Mouse (Mus musculus): ENCODE measurements around the gene Il23a. TPM values are rescaled to one million over a fixed set of nuclear protein-coding genes. Genes with fewer than 3 reads are reported as not detected.

Il23a gene
- 0.11 TPM in 1 of 2 replicates, not detected in the other for polyA plus RNA-seq (2015; fragmentation: Nextera tagmentation; extraction: Ambion mirVana)

DNA sequence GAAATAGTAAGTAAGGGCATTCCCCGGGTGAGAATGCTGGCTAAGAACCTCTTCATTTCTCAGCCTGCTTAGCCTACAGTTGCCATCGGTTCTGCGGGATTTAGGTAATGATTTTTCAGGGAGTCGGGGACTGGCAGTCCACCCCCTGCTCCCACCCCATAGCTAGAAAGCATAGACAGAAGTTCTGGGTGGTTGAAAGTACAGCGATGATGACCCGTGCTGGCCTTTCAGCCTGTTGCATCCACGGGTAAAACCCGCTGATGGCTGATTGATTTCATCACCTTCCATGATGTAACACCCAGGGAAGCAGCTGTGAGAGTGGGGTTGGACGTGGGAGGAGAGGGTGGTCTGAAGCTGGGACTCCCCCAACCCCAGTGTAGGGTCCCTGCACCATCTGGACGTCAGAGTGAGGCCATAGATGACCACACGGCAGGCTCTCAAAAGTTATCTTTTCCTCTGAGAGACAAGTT, at the start of gene Il23a:
Il23a (minus strand) TSS at position 51 of the 470 bp plus-strand sequence.
- no peaks in the 10 kb centered on the region for H3K9me3 ChIP-seq
- ATAC-seq (replicated peaks), result no peak
- H3K4me1 ChIP-seq, result peaks cover 8% of the 10 kb centered on the region
- H3K27ac ChIP-seq (replicated peaks), result no peak within 1 kb of the TSS
- no peak within 1 kb of the TSS for H3K4me2 ChIP-seq (replicated peaks)
- no peaks in the 10 kb centered on the region for H3K27me3 ChIP-seq
- WGBS, result 84% methylated on average over 11 of the region's 11 CpGs
- no peaks in the 10 kb centered on the region for H3K36me3 ChIP-seq
- no peak within 1 kb of the TSS for H3K9ac ChIP-seq (replicated peaks)
- H3K4me3 ChIP-seq, result no peak within 1 kb of the TSS

DNA sequence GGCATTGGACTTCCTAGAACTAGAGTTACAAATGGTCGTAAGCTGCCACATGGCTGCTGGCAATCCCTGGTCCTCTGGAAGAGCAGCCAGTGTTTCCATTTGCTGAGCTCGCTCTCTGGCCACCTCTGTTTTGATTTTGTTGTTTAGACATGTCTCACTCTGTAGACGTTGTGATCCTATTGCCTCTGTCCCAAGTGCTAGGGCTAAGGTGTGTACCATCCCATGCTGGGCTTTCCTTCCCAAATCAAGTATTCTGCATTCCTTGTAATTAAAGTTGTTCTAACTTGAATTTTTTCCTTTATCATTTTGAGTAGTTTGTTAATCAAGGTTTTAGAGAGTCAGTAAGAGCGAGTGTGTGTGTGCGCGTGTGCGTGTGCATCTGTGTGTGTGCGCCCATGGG, 49.0 kb upstream of the Il23a start:
- Histone ChIP-seq H3K9ac (replicated peaks) (no peak overlapping the region), H3K36me3 (peaks cover 32% of the 10 kb centered on the region), H3K4me2 (replicated peaks) (no peak overlapping the region), H3K4me3 (no peak overlapping the region), H3K9me3 (no peaks in the 10 kb centered on the region), H3K4me1 (peaks cover 14% of the 10 kb centered on the region), H3K27ac (replicated peaks) (no peak overlapping the region), H3K27me3 (no peaks in the 10 kb centered on the region)
- 95% methylated on average over 8 of the region's 8 CpGs for WGBS
- no peak for ATAC-seq (replicated peaks)

GRCm38 (mm10) chr10:128344568-128345275, 46.2 kb upstream of the Il23a start:
- H3K9me3 ChIP-seq, result no peaks in the 10 kb centered on the region
- 0 out of 2 replicates have a peak, but pooled peaks have one; percentile 35 for ATAC-seq (replicated peaks)
- no peak overlapping the region for H3K4me2 ChIP-seq (replicated peaks)
- peaks cover 7% of the 10 kb centered on the region for H3K36me3 ChIP-seq
- no peak overlapping the region for H3K9ac ChIP-seq (replicated peaks)
- peak overlapping the region; percentile 69 for H3K27ac ChIP-seq (replicated peaks)
- peaks cover 19% of the 10 kb centered on the region for H3K4me1 ChIP-seq
- no peak overlapping the region for H3K4me3 ChIP-seq
- WGBS, result 43% methylated on average over 7 of the region's 7 CpGs
- no peaks in the 10 kb centered on the region for H3K27me3 ChIP-seq

DNA sequence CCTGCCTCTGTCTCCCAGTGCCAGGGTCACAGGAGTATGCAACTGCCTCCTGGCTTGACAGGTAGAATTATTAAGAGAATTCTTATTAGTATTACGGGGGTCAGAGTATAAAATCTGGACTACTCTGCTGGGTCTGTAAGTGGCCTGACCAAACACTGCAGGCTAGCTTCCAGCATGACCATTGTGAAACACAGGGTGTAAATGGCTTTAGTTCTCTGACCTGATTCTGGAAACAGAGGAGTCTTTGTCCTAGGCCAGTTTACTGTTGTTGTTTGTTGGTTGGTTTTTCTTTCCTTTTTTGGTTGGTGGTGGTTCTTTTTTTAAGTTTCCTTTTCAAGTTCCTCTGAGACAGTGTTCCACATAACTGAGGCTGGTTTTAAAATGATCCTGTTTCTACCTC, 44.9 kb upstream of the Il23a start:
- WGBS, result 93% methylated on average over 1 of the region's 1 CpGs
- Histone ChIP-seq H3K27me3 (no peaks in the 10 kb centered on the region), H3K27ac (replicated peaks) (peak overlapping the region; percentile 37; the same call in 1 of the 2 replicates), H3K9me3 (no peaks in the 10 kb centered on the region), H3K36me3 (peaks cover 4% of the 10 kb centered on the region; the same call in 1 of the 2 replicates), H3K9ac (replicated peaks) (no peak overlapping the region), H3K4me3 (no peak overlapping the region), H3K4me1 (peaks cover 29% of the 10 kb centered on the region), H3K4me2 (replicated peaks) (no peak overlapping the region)
- no peak for ATAC-seq (replicated peaks)

DNA sequence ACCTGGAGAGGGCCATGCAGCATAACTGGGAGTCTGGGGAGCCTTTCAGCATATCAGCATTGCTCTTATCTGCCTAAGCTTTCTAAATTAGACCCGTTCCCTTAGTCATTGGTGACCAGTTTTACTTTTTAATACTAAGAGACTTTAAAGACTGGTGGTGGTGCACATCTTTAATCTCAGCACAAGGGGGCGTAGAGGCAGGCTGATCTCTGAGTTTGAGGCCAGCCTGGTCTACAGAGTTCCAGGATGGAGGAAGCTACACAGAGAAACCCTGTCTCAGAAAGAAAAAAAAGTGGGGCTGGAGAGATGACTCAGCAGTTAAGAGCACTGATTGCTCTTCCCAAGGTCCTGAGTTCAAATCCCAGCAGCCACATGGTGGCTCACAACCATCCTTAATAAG, 41.7 kb upstream of the Il23a start:
- Histone ChIP-seq H3K9me3 (no peaks in the 10 kb centered on the region), H3K4me2 (replicated peaks) (no peak overlapping the region), H3K36me3 (peaks cover 4% of the 10 kb centered on the region; the same call in 1 of the 2 replicates), H3K27me3 (no peaks in the 10 kb centered on the region), H3K4me1 (peaks cover 35% of the 10 kb centered on the region), H3K4me3 (no peak overlapping the region), H3K27ac (replicated peaks) (no peak overlapping the region), H3K9ac (replicated peaks) (no peak overlapping the region)
- no peak for ATAC-seq (replicated peaks)
- WGBS, result 77% methylated on average over 2 of the region's 2 CpGs

DNA sequence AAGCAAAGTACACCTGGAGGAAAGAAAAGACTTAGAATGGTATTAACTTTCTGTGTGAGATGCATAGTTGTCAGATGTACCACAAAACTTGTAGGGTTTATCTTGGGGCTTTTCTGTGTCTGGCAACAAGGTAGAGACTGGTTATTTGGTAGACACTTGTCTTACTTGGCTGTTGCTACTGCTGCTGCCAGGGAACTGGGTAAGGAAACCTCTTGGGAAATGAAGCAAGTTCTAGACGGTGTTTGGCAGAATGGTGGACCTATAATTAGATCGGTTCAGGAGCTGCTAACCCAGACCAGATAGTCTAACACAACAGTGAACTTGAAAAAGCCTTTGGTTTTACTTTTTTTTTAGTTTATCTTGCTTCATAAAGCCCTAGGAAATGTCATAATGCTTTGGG, 40.4 kb upstream of the Il23a start:
- peak overlapping the region; percentile 74 for H3K4me2 ChIP-seq (replicated peaks)
- H3K27me3 ChIP-seq, result no peaks in the 10 kb centered on the region
- peaks cover 4% of the 10 kb centered on the region; the same call in 1 of the 2 replicates for H3K36me3 ChIP-seq
- no peak overlapping the region for H3K27ac ChIP-seq (replicated peaks)
- peaks cover 27% of the 10 kb centered on the region for H3K4me1 ChIP-seq
- H3K9ac ChIP-seq (replicated peaks), result 0 out of 2 replicates have a peak overlapping the region, but pooled peaks have one; percentile 85
- WGBS, result 81% methylated on average over 2 of the region's 2 CpGs
- no peak for ATAC-seq (replicated peaks)
- no peaks in the 10 kb centered on the region for H3K9me3 ChIP-seq
- H3K4me3 ChIP-seq, result peak overlapping the region; percentile 82; the same call in 1 of the 2 replicates

- Histone ChIP-seq H3K4me3 (peak overlapping the region; percentile 82), H3K4me1 (peaks cover 26% of the 10 kb centered on the region), H3K36me3 (peaks cover 4% of the 10 kb centered on the region; the same call in 1 of the 2 replicates), H3K27me3 (no peaks in the 10 kb centered on the region), H3K9me3 (no peaks in the 10 kb centered on the region), H3K27ac (replicated peaks) (peak overlapping the region; percentile 88; the same call in 1 of the 2 replicates), H3K4me2 (replicated peaks) (peak overlapping the region; percentile 74), H3K9ac (replicated peaks) (peak overlapping the region; percentile 85)
- 16% methylated on average over 5 of the region's 5 CpGs for WGBS
- no peak; the same call in 1 of the 2 replicates for ATAC-seq (replicated peaks)
Measured at GRCm38 (mm10) chr10:128338415-128338814, 39.9 kb upstream of the Il23a start.

GRCm38 (mm10) chr10:128337306-128338181, 39.0 kb upstream of the Il23a start, which contains the start of gene Cs:
Gene Cs (plus strand): TSS chr10:128337734.
- peak within 1 kb of the TSS; percentile 74 for H3K4me2 ChIP-seq (replicated peaks)
- peak within 1 kb of the TSS; percentile 88 for H3K27ac ChIP-seq (replicated peaks)
- H3K9ac ChIP-seq (replicated peaks), result peak within 1 kb of the TSS; percentile 85
- H3K36me3 ChIP-seq, result peaks cover 4% of the 10 kb centered on the region; the same call in 1 of the 2 replicates
- H3K4me3 ChIP-seq, result peak within 1 kb of the TSS; percentile 82
- H3K27me3 ChIP-seq, result no peaks in the 10 kb centered on the region
- H3K4me1 ChIP-seq, result peaks cover 24% of the 10 kb centered on the region
- under 1% methylated on average over 60 of the region's 61 CpGs for WGBS
- ATAC-seq (replicated peaks), result peak; percentile 98
- H3K9me3 ChIP-seq, result no peaks in the 10 kb centered on the region

DNA sequence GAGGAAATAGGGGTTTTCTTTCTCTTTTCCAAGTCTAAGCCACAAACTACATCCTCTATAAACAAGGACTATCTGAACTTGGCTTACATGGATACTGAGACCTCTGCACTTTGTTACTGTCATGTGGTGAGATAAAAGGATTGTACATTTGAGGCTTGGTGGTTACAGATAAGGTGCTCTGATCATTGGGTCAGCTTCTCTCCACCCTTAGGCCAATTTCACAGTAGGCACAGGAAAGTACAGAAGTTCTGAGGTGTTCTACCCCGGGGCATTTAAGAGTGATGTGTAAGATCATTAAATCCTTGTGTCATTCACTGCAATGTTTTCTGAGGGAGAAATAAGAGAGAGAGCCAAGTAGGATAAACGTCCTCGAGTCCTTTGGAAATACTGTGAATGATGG, 38.0 kb upstream of the Il23a start:
- no peak overlapping the region for H3K9ac ChIP-seq (replicated peaks)
- WGBS, result 91% methylated on average over 3 of the region's 3 CpGs
- H3K4me1 ChIP-seq, result peaks cover 24% of the 10 kb centered on the region

DNA sequence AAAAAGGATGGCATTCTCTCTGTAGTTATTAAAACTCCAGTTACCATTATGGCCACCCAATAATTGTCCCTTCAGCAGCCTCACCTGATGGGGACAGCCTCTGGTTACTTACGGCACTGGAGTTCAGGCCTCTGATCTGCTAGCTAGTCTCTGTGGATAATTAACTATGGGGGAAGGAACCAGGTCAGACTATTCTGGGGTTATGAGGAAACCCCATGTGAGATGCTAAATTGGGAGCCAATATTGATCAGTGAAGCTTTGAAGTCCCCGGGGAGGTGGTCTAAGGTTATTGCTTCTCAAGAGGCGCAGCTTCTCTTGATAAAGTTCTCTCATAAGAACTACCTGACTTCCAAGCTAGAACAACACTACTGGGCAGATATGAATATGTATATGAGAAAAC, 37.6 kb upstream of the Il23a start:
- no peak for ATAC-seq (replicated peaks)
- H3K4me2 ChIP-seq (replicated peaks), result no peak overlapping the region
- peaks cover 24% of the 10 kb centered on the region for H3K4me1 ChIP-seq
- H3K9ac ChIP-seq (replicated peaks), result no peak overlapping the region
- WGBS, result 96% methylated on average over 3 of the region's 3 CpGs
- no peak overlapping the region for H3K4me3 ChIP-seq
- no peaks in the 10 kb centered on the region for H3K27me3 ChIP-seq
- H3K9me3 ChIP-seq, result no peaks in the 10 kb centered on the region
- peaks cover 3% of the 10 kb centered on the region; the same call in 1 of the 2 replicates for H3K36me3 ChIP-seq
- no peak overlapping the region for H3K27ac ChIP-seq (replicated peaks)

More for the DNA sequence above, 38.0 kb upstream of the Il23a start:
- Histone ChIP-seq H3K36me3 (peaks cover 4% of the 10 kb centered on the region; the same call in 1 of the 2 replicates), H3K27me3 (no peaks in the 10 kb centered on the region), H3K9me3 (no peaks in the 10 kb centered on the region), H3K4me3 (peak overlapping the region; percentile 82; the same call in 1 of the 2 replicates), H3K4me2 (replicated peaks) (peak overlapping the region; percentile 59; the same call in 1 of the 2 replicates), H3K27ac (replicated peaks) (no peak overlapping the region)
- no peak for ATAC-seq (replicated peaks)

DNA sequence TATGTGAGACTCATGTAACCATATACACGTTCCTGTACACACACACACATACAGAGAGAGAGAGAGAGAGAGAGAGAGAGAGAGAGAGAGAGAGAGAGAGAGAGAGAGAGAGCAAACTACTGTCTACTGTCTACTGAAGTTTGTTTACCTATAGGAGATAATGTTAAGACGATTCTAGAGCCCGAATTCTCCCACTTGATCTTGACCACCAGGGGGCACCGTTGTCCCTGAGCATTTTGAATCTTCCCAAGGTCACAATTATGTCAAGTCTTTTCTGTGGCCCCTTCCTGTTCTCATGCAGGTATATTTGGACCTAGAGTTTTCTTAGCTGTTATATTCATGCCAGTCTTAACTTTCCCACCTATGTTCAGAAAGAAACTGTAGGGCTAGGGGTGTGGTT, 37.0 kb upstream of the Il23a start:
- no peak overlapping the region for H3K4me3 ChIP-seq
- no peaks in the 10 kb centered on the region for H3K27me3 ChIP-seq
- no peak for ATAC-seq (replicated peaks)
- H3K9ac ChIP-seq (replicated peaks), result no peak overlapping the region
- WGBS, result 5% methylated on average over 4 of the region's 4 CpGs
- H3K9me3 ChIP-seq, result no peaks in the 10 kb centered on the region
- H3K36me3 ChIP-seq, result no peaks in the 10 kb centered on the region
- no peak overlapping the region for H3K27ac ChIP-seq (replicated peaks)
- H3K4me2 ChIP-seq (replicated peaks), result no peak overlapping the region
- peaks cover 21% of the 10 kb centered on the region for H3K4me1 ChIP-seq
